Mouse (Mus musculus) E14TG2a.4 (cell line): ENCODE measurements around the gene Trim26.
"Not testable (repeated sequence)": the region's sequence is repeated elsewhere in the genome, so short reads cannot be mapped to it uniquely, and the experiment has no call there.

Experiments used
- H3K27me3 ChIP-seq: 2 replicates; pipeline ENCODE4 v1.6.1; 2014; ENCODE audit warnings: low read length, control low read depth; ENCODE audit not compliant: insufficient read depth
- H3K36me3 ChIP-seq: 2 replicates; pipeline ENCODE4 v1.6.1; 2014; ENCODE audit warnings: low read length, control low read depth; ENCODE audit not compliant: insufficient read depth
- H3K4me1 ChIP-seq: replicated peaks from 2 replicates; pipeline ENCODE4 v1.6.1; 2014; ENCODE audit warnings: low read depth, low read length, control low read depth
- H3K4me3 ChIP-seq: replicated peaks from 2 replicates; pipeline ENCODE4 v1.5.1; 2014; ENCODE audit warnings: mild to moderate bottlenecking, low read length
- H3K9me3 ChIP-seq: 2 replicates; pipeline ENCODE4 v1.6.1; 2014; ENCODE audit warnings: low read length, control low read depth
- CTCF ChIP-seq: conservative IDR thresholded peaks from 2 replicates; pipeline ENCODE4 v1.5.1; 2014; ENCODE audit warnings: low read length
- NANOG ChIP-seq: IDR thresholded peaks from 2 replicates; pipeline ENCODE4 v1.6.1; 2014; ENCODE audit warnings: borderline replicate concordance, low read length, mixed read lengths
- POU5F1 ChIP-seq: IDR thresholded peaks from 2 replicates; pipeline ENCODE4 v1.6.1; 2014; ENCODE audit warnings: low read length, borderline replicate concordance

Gene Trim26

GRCm38 (mm10) chr17:36836874-36837647 is at the start of gene Trim26:
Gene Trim26, plus strand, starts transcription at chr17:36837134.
- TF ChIP-seq POU5F1 (no peak), NANOG (no peak), CTCF (no peak)
- Histone ChIP-seq H3K27me3 (no peaks in the 10 kb centered on the region), H3K4me3 (peak within 1 kb of the TSS; percentile 88), H3K4me1 (peaks cover 71% of the 10 kb centered on the region), H3K9me3 (peaks cover 9% of the 10 kb centered on the region), H3K36me3 (peaks cover 18% of the 10 kb centered on the region)

- no peaks in the 10 kb centered on the region for H3K27me3 ChIP-seq
- no peak overlapping the region for H3K4me3 ChIP-seq
- TF ChIP-seq CTCF (no peak), NANOG (no peak), POU5F1 (no peak)
- no peaks in the 10 kb centered on the region for H3K4me1 ChIP-seq
- H3K36me3 ChIP-seq: no peaks in the 10 kb centered on the region
- no peaks in the 10 kb centered on the region for H3K9me3 ChIP-seq
These were observed 48.6 kb upstream of the Trim26 start for GRCm38 (mm10) chr17:36788351-36788750.

- H3K4me3 ChIP-seq, H3K27me3 ChIP-seq, H3K4me1 ChIP-seq, H3K36me3 ChIP-seq, H3K9me3 ChIP-seq: not testable (repeated sequence)
- TF ChIP-seq CTCF: peak; percentile 47
These were observed 48.1 kb upstream of the Trim26 start for GRCm38 (mm10) chr17:36788801-36789200.

- H3K9me3 ChIP-seq: peaks cover 1% of the 10 kb centered on the region; the same call in 1 of the 2 replicates
- no peaks in the 10 kb centered on the region for H3K36me3 ChIP-seq
- no peak overlapping the region for H3K4me3 ChIP-seq
- H3K27me3 ChIP-seq: no peaks in the 10 kb centered on the region
- no peaks in the 10 kb centered on the region for H3K4me1 ChIP-seq
- TF ChIP-seq POU5F1 (no peak), NANOG (no peak), CTCF (no peak)
These were observed 37.4 kb upstream of the Trim26 start for GRCm38 (mm10) chr17:36799493-36799892.

- H3K27me3 ChIP-seq, H3K4me3 ChIP-seq, H3K9me3 ChIP-seq, H3K36me3 ChIP-seq, H3K4me1 ChIP-seq: not testable (repeated sequence)
These were observed 36.9 kb upstream of the Trim26 start for GRCm38 (mm10) chr17:36799921-36800462.

GRCm38 (mm10) chr17:36811871-36812270 is 25.1 kb upstream of the Trim26 start, which contains the start of gene H2-M10.6:
Gene H2-M10.6, plus strand, starts transcription at chr17:36812171.
- no peak for TF ChIP-seq POU5F1

GRCm38 (mm10) chr17:36824005-36824404 is 12.9 kb upstream of the Trim26 start:
- Histone ChIP-seq H3K4me3 (no peak overlapping the region), H3K27me3 (peaks cover 4% of the 10 kb centered on the region; the same call in 1 of the 2 replicates), H3K9me3 (no peaks in the 10 kb centered on the region), H3K4me1 (no peaks in the 10 kb centered on the region), H3K36me3 (no peaks in the 10 kb centered on the region)
- TF ChIP-seq POU5F1: no peak
- TF ChIP-seq CTCF: no peak; the same call in none of the 2 replicates
- no peak for TF ChIP-seq NANOG

More at GRCm38 (mm10) chr17:36811871-36812270, 25.1 kb upstream of the Trim26 start, which contains the start of gene H2-M10.6:
- H3K9me3 ChIP-seq: no peaks in the 10 kb centered on the region
- no peaks in the 10 kb centered on the region for H3K36me3 ChIP-seq
- no peaks in the 10 kb centered on the region for H3K4me1 ChIP-seq
- H3K4me3 ChIP-seq: no peak within 1 kb of the TSS
- no peaks in the 10 kb centered on the region for H3K27me3 ChIP-seq

- Histone ChIP-seq H3K36me3 (no peaks in the 10 kb centered on the region), H3K9me3 (no peaks in the 10 kb centered on the region), H3K4me1 (no peaks in the 10 kb centered on the region), H3K4me3 (no peak overlapping the region), H3K27me3 (peaks cover 4% of the 10 kb centered on the region; the same call in 1 of the 2 replicates)
- no peak for TF ChIP-seq POU5F1
- TF ChIP-seq CTCF: peak; percentile 46; the same call in 1 of the 2 replicates
- no peak for TF ChIP-seq NANOG
These were observed 11.4 kb upstream of the Trim26 start for GRCm38 (mm10) chr17:36825525-36825924.

GRCm38 (mm10) chr17:36826002-36826401 is 10.9 kb upstream of the Trim26 start:
- H3K4me1 ChIP-seq, H3K4me3 ChIP-seq, H3K9me3 ChIP-seq, H3K27me3 ChIP-seq, H3K36me3 ChIP-seq: not testable (repeated sequence)
- TF ChIP-seq CTCF: peak; percentile 49; the same call in 1 of the 2 replicates
